Mouse (Mus musculus) ovary, postnatal 36 days (tissue): Measurements from ENCODE around the gene Prss22.

Experiments used
- DNase-seq: peaks from one replicate; pipeline ENCODE4 v3.0.0; 2022; ENCODE audit warnings: low spot score, mixed read lengths

The Prss22 gene

GRCm38 (mm10) chr17:23997901-23998300 is at the start of gene Prss22:
TSS of gene Prss22 (minus strand) at chr17:23998100.
- no peak for DNase-seq

GRCm38 (mm10) chr17:24046026-24046425 is 48.1 kb upstream of the Prss22 start:
- DNase-seq = no peak

GRCm38 (mm10) chr17:24045608-24046007 is 47.7 kb upstream of the Prss22 start:
- DNase-seq = peak; percentile 29

- DNase-seq = no peak
Measured at GRCm38 (mm10) chr17:24044482-24044881, 46.6 kb upstream of the Prss22 start.

GRCm38 (mm10) chr17:24037844-24038243 is 39.9 kb upstream of the Prss22 start, which contains the start of gene Prss27:
TSS of gene Prss27 (plus strand) at chr17:24038144.
- no peak for DNase-seq

- DNase-seq = no peak
Measured at GRCm38 (mm10) chr17:24037360-24037759, 39.5 kb upstream of the Prss22 start.

- DNase-seq = no peak
Measured at GRCm38 (mm10) chr17:24036954-24037353, 39.1 kb upstream of the Prss22 start.

GRCm38 (mm10) chr17:24035087-24035486 is 37.2 kb upstream of the Prss22 start:
- no peak for DNase-seq

GRCm38 (mm10) chr17:24030551-24030950 is 32.7 kb upstream of the Prss22 start:
- no peak for DNase-seq

- no peak for DNase-seq
Measured at GRCm38 (mm10) chr17:24029477-24029876, 31.6 kb upstream of the Prss22 start.

- peak; percentile 14 for DNase-seq
Measured at GRCm38 (mm10) chr17:24021375-24022199, 23.7 kb upstream of the Prss22 start.

GRCm38 (mm10) chr17:24020696-24021095 is 22.8 kb upstream of the Prss22 start:
- no peak for DNase-seq

GRCm38 (mm10) chr17:24015727-24016126 is 17.8 kb upstream of the Prss22 start:
- peak; percentile 22 for DNase-seq

- DNase-seq = no peak
Measured at GRCm38 (mm10) chr17:24014433-24014965, 16.6 kb upstream of the Prss22 start.

GRCm38 (mm10) chr17:24012921-24013320 is 15.0 kb upstream of the Prss22 start:
- DNase-seq = no peak

GRCm38 (mm10) chr17:24009617-24010016 is 11.7 kb upstream of the Prss22 start:
- no peak for DNase-seq

GRCm38 (mm10) chr17:24008105-24008504 is 10.2 kb upstream of the Prss22 start:
- DNase-seq = no peak

- no peak for DNase-seq
Measured at GRCm38 (mm10) chr17:24007391-24007790, 9.5 kb upstream of the Prss22 start.

- DNase-seq = no peak
Measured at GRCm38 (mm10) chr17:24006930-24007329, 9.0 kb upstream of the Prss22 start.

- DNase-seq = no peak
Measured at GRCm38 (mm10) chr17:24005049-24005448, 7.1 kb upstream of the Prss22 start.

- no peak for DNase-seq
Measured at GRCm38 (mm10) chr17:24004071-24004665, 6.3 kb upstream of the Prss22 start.

- DNase-seq = peak; percentile 32
Measured at GRCm38 (mm10) chr17:24000404-24000803, 2.5 kb upstream of the Prss22 start.

- DNase-seq = no peak
Measured at GRCm38 (mm10) chr17:23998383-23998782, 483 bp upstream of the Prss22 start.
